Mouse (Mus musculus) brain, embryonic 14.5 days (tissue): ENCODE measurements at regions not wholly inside any gene's neighbourhood (a gene's known extent, or its start where the extent isn't known, plus 50 kb on each side); places are given as distances from the start of the nearest gene placed in this dataset.

Experiments
- DNase-seq: peaks from one replicate; pipeline ENCODE4 v3.0.0-alpha.2; 2011; ENCODE audit warnings: low read depth
- CTCF ChIP-seq: fragments of 200-500 bp; IDR thresholded peaks from 2 replicates; pipeline ENCODE4 v1.5.1; 2012; ENCODE audit warnings: inconsistent platforms, mild to moderate bottlenecking, moderate library complexity, borderline replicate concordance; ENCODE audit not compliant: insufficient read depth, insufficient read length; ENCODE audit errors: extremely low read depth
- POLR2A ChIP-seq: fragments of 200-500 bp; IDR thresholded peaks from 2 replicates; pipeline ENCODE4 v1.6.1; 2012; ENCODE audit warnings: mild to moderate bottlenecking, inconsistent platforms, borderline replicate concordance; ENCODE audit not compliant: poor library complexity, insufficient read depth, insufficient read length, severe bottlenecking; ENCODE audit errors: extremely low read depth

- TF ChIP-seq CTCF, result no peak
- no peak for TF ChIP-seq POLR2A
- DNase-seq, result no peak
These were observed 695.7 kb upstream of the Kif18a start for GRCm38 (mm10) chr2:108584799-108585198.

- no peak for DNase-seq
- TF ChIP-seq CTCF (no peak), POLR2A (no peak)
These were observed 687.0 kb upstream of the Kif18a start for GRCm38 (mm10) chr2:108593555-108593954.

GRCm38 (mm10) chr2:108600346-108600745 is 680.2 kb upstream of the Kif18a start:
- DNase-seq, result no peak
- TF ChIP-seq POLR2A (no peak), CTCF (no peak)

GRCm38 (mm10) chr2:108619580-108619979 is 661.0 kb upstream of the Kif18a start:
- DNase-seq, result no peak
- TF ChIP-seq CTCF, result no peak
- no peak for TF ChIP-seq POLR2A

- TF ChIP-seq POLR2A (no peak), CTCF (no peak)
- no peak for DNase-seq
These were observed 658.0 kb upstream of the Kif18a start for GRCm38 (mm10) chr2:108622367-108623162.

- TF ChIP-seq CTCF, result no peak
- TF ChIP-seq POLR2A, result no peak
- no peak for DNase-seq
These were observed 644.9 kb upstream of the Kif18a start for GRCm38 (mm10) chr2:108635644-108636043.

- DNase-seq, result peak; percentile 3
- TF ChIP-seq POLR2A, result no peak
- TF ChIP-seq CTCF, result no peak
These were observed 619.7 kb upstream of the Kif18a start for GRCm38 (mm10) chr2:108660697-108661388.

- no peak for TF ChIP-seq CTCF
- no peak for TF ChIP-seq POLR2A
- DNase-seq, result no peak
These were observed 602.7 kb upstream of the Kif18a start for GRCm38 (mm10) chr2:108677777-108678380.

- DNase-seq, result no peak
These were observed 599.0 kb upstream of the Kif18a start for GRCm38 (mm10) chr2:108681574-108681973.

GRCm38 (mm10) chr2:108686019-108686743 is 594.4 kb upstream of the Kif18a start:
- peak; percentile 16 for DNase-seq
- no peak for TF ChIP-seq CTCF

More at GRCm38 (mm10) chr2:108681574-108681973, 599.0 kb upstream of the Kif18a start:
- no peak for TF ChIP-seq CTCF
- no peak for TF ChIP-seq POLR2A

GRCm38 (mm10) chr2:108690091-108690490 is 590.4 kb upstream of the Kif18a start:
- peak; percentile 82 for DNase-seq
- no peak for TF ChIP-seq POLR2A
- peak; percentile 69; the same call in 1 of the 2 replicates for TF ChIP-seq CTCF
